Mouse (Mus musculus) Patski (cell line): Measurements from ENCODE around the gene Baz1a. TPM values are rescaled to one million over a fixed set of nuclear protein-coding genes. Genes with fewer than 3 reads are reported as not detected.

Source experiments
- ATAC-seq: fragments of 100-300 bp; one replicate; pipeline ENCODE4 v1.8.0; 2021
- CTCF ChIA-PET: fragments of 350-600 bp; sonication (Branson Sonifier 250); formaldehyde crosslinking; loops from one replicate; lab custom pipeline; 2022; ENCODE audit warnings: inconsistent platforms; lab: Charles Lee
- POLR2A ChIA-PET: fragments of 350-600 bp; sonication (Branson Sonifier 250); formaldehyde crosslinking; loops from one replicate; lab custom pipeline; 2022; ENCODE audit warnings: antibody characterized with exemption, inconsistent platforms; lab: Charles Lee
- DNase-seq: peaks from one replicate; pipeline ENCODE4 v3.0.0-alpha.2; 2011; ENCODE audit warnings: low read depth, low spot score
- H3K27me3 ChIP-seq: fragments of 371-371 bp; one replicate; pipeline ENCODE4 v1.5.1; 2021
- CTCF ChIP-seq: fragments of 100-300 bp; IDR thresholded peaks from one replicate; pipeline ENCODE4 v1.5.1; 2021
- in situ Hi-C: fragments of 300-500 bp; cut with MboI; formaldehyde crosslinking; loops from 3 replicates; pipeline ENCODE4 v1.11.1; 2018; ENCODE audit warnings: low pct_unique_long_range_greater_than_20kb, mixed read lengths
- polyA plus RNA-seq: library from polyadenylated mRNA; unstranded; gene quantifications from one replicate; pipeline ENCODE4 v1.2.3, GENCODE M21; 2021

The Baz1a gene
- polyA plus RNA-seq, 1 experiment from 2014 or later, result 20.4 TPM

DNA sequence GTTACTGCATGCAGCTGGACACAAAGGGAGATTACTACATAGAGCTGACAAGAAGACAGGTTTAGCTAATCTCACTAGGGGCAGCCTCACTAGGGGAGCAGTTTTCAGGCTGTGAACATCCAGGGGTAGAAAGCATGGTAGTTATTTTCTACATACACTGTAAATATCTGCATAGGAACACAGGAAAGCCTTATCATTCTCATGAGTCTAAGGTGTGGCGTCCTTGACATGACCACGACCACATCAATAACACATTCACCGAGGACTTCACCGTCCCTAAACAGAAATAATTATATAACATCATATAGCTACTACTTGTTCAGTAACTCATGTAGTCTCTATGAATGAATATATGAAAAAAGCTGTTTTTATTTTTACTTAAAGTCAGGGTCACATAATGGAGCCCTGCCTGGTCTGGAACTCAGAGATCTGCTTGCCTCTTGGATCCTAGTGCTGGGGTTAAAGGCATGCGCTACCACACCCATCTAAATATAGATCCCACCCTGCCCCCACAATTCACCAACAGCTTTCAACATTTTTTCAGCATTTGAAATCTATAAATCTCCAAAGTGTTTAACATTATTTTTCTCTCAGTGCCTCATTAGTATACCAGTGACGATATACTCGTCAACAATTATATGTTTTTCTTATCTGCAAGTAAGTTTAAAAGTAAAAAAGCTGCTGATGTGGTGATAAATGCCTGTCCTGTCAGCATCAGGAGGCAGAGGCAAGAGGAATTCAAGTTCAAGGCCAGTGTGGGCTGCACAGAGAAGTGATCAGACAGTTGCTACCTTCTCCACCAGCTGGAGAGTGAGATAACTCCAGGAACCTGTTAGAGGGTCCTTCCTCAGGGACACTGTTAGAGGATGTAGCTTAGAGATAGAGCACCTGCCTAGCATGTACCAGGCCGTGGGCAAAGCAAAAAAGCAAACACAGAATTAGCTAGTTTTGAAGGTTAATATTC lies 37.3 kb upstream of the Baz1a start:
- in situ Hi-C loops, result no loop called here
- POLR2A ChIA-PET, result interaction anchor here (1.4 kb wide), 1 partner anchor 9 kb away, joined by 3 read pairs; no protein-coding TSS in a partner anchor
- DNase-seq, result no peak
- no peaks in the 10 kb centered on the region for H3K27me3 ChIP-seq
- no peak for ATAC-seq
- TF ChIP-seq CTCF, result no peak
- CTCF ChIA-PET, result no interaction called here

- no peak for ATAC-seq
- CTCF ChIA-PET, result no interaction called here
- in situ Hi-C loops, result no loop called here
- TF ChIP-seq CTCF, result no peak
- H3K27me3 ChIP-seq, result no peaks in the 10 kb centered on the region
- DNase-seq, result no peak
- POLR2A ChIA-PET, result no interaction called here
These were observed 35.7 kb upstream of the Baz1a start for GRCm38 (mm10) chr12:55049731-55050353.

GRCm38 (mm10) chr12:55041011-55041410 lies 26.9 kb upstream of the Baz1a start:
- DNase-seq (no peak), ATAC-seq (no peak)
- no peaks in the 10 kb centered on the region for H3K27me3 ChIP-seq
- no peak for TF ChIP-seq CTCF
- ChIA-PET CTCF (no interaction called here), POLR2A (no interaction called here)
- in situ Hi-C loops, result no loop called here

DNA sequence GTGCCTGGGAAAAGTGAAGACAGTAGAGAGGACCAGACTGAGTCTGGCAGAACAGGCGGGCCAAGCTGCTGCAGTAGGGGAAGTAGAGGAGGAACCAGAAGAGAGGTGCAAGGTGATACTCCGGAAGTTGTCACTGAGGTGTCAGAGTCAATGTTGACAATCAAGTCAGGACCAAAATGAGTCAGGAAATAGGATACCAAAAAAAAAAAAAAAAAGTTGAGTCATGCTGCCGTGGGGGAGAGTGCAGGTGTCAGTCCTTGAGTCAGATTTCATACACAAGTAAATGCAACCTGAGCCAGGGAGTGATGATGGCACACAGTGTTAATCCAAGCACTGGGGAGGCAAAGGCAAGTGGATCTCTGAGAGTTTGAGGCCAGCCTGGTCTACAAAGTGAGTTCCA lies 12.9 kb upstream of the Baz1a start:
- in situ Hi-C loops, result no loop called here
- ATAC-seq, result no peak
- CTCF ChIA-PET, result no interaction called here
- no peaks in the 10 kb centered on the region for H3K27me3 ChIP-seq
- DNase-seq, result no peak
- POLR2A ChIA-PET, result no interaction called here
- TF ChIP-seq CTCF, result no peak

- in situ Hi-C loops, result no loop called here
- no peak for TF ChIP-seq CTCF
- ChIA-PET POLR2A (interaction anchor here (0.6 kb wide), 1 partner anchor 250 kb away, joined by 5 read pairs; no protein-coding TSS in a partner anchor), CTCF (interaction anchor here (1.6 to 2.6 kb wide), 2 partner anchors 19 to 33 kb away, joined by 3 to 7 read pairs; no protein-coding TSS in a partner anchor)
- no peak for DNase-seq
- ATAC-seq, result no peak
- H3K27me3 ChIP-seq, result no peaks in the 10 kb centered on the region
These were observed 9.1 kb upstream of the Baz1a start for GRCm38 (mm10) chr12:55023284-55023683.

DNA sequence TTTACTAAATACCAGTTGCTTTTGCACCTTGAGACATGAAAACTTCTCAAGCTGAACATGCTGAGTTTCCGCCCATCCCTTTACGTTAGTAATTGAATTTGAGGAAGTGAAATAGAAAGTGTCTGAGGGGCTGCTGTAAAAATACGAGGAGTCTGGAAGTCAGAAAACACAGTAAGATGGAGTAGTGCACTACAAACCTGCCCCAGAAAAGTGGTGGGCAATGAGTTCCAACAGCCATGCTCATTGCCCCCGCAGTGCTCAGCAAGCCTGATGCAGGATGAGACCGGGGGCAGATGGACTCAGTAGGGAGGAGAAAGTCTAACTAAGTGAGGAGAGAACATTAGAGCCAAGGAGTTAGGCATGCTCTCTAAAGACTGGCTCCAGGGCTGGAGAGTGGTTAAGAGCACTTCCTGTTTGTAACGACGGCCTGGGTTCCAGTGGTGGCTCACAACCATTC lies 5.3 kb upstream of the Baz1a start:
- ATAC-seq, result no peak
- POLR2A ChIA-PET, result no interaction called here

DNA sequence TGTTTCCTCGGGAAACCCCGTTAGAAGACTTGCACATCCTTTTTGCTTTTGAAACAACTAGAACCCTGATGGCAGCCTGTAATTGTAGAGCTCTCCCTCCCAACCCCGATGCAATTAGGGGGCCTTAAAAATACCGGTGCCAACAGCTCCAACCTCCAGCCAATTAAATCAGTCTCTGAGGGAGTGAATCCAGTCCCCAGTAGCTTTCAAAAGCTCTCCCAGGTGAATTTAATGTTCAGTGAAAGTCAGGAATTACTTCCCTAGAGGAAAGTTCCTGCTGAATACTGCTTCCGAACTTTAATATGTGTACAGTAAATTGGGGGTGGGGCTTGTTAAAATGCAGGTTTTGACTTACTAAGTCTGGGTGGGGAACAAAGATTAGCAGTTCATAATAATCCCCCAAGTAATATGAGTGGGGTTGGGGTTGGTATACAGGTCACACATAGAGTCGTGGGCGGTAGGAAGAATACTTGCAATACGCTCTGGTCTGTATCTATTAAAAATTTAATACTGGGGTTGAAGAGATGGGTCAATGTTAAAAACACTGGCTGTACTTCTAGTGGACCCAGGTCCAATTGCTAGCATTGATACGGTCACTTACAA lies 3.1 kb upstream of the Baz1a start:
- in situ Hi-C loops, result no loop called here
- TF ChIP-seq CTCF, result no peak
- DNase-seq (no peak), ATAC-seq (no peak)
- no peaks in the 10 kb centered on the region for H3K27me3 ChIP-seq
- ChIA-PET POLR2A (no interaction called here), CTCF (no interaction called here)

More for the DNA sequence above, 5.3 kb upstream of the Baz1a start:
- CTCF ChIA-PET, result no interaction called here
- TF ChIP-seq CTCF, result no peak
- H3K27me3 ChIP-seq, result no peaks in the 10 kb centered on the region
- no peak for DNase-seq
- in situ Hi-C loops, result no loop called here

- in situ Hi-C loops, result no loop called here
- DNase-seq (no peak), ATAC-seq (no peak)
- TF ChIP-seq CTCF, result no peak
- H3K27me3 ChIP-seq, result no peaks in the 10 kb centered on the region
- CTCF ChIA-PET, result interaction anchor here (0.8 to 1.8 kb wide), 2 partner anchors 16 to 22 kb away, joined by 3 to 5 read pairs; no protein-coding TSS in a partner anchor
- POLR2A ChIA-PET, result no interaction called here
These were observed 2.4 kb upstream of the Baz1a start for GRCm38 (mm10) chr12:55016339-55017118.

DNA sequence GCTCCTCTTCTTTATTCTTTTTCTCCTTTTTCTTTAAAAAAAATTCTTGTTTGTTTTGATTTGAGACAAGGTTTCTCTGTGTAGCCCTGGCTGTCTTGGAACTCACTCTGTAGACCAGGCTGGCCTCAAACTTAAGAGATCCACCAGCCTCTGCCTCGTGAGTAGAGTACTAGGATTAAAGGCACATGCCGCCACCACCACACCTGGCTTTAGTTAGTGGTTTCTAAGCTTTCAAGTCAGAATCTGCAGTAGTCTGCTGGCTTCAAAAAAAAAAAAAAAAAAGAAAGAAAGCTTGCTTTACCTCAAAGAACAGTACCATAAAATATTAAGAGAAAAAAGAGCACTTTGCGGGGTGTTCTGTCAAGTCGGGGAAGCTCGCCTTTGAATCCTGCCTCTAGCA lies 1.3 kb upstream of the Baz1a start:
- H3K27me3 ChIP-seq, result no peaks in the 10 kb centered on the region
- ChIA-PET CTCF (interaction anchor here (1.8 kb wide), 1 partner anchor 17 kb away, joined by 5 read pairs; no protein-coding TSS in a partner anchor), POLR2A (no interaction called here)
- in situ Hi-C loops, result no loop called here
- no peak for TF ChIP-seq CTCF
- DNase-seq (no peak), ATAC-seq (no peak)

GRCm38 (mm10) chr12:55013031-55013430 lies 1.1 kb downstream of the Baz1a start:
- no peak for DNase-seq
- ATAC-seq, result no peak
- in situ Hi-C loops, result no loop called here
- POLR2A ChIA-PET, result no interaction called here
- CTCF ChIA-PET, result no interaction called here
- no peak for TF ChIP-seq CTCF
- H3K27me3 ChIP-seq, result no peaks in the 10 kb centered on the region
